Mouse (Mus musculus): Measurements from ENCODE around the gene Gm21783.
"Not testable (repeated sequence)": the region's sequence is repeated elsewhere in the genome, so short reads cannot be mapped to it uniquely, and the experiment has no call there.

The Gm21783 gene

DNA sequence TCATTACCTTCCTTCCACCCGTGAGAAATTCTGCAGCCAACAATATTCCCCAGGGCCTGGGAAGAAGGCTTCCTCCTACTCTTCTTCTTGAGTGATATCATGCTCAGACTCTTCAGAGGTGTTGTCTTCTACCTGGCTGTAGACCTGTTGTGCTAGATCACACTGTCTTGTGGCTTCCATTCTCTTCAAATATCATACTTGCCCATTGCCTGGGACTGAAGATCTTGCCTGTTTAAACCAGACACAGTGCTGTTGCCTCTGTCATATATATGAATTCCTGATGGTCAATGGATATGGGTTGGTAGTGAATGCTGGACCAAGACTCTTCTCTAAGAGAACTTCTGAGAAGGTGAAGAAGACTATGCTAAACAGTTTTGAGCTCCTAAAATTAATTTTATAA, at the start of gene Gm21783:
TSS of gene Gm21783 (minus strand) at position 101 of the 400 bp plus-strand sequence.
- DNase-seq (ENCODE audit: low read depth, low spot score) = not testable (repeated sequence)

Measured in brain, embryonic 18.5 days (tissue).